Mouse (Mus musculus) left cerebral cortex, adult 2 months (tissue): ENCODE measurements at regions not wholly inside any gene's neighbourhood (a gene's known extent, or its start where the extent isn't known, plus 50 kb on each side); places are given as distances from the start of the nearest gene placed in this dataset.

Experiments
- DNase-seq, 2 experiments: peaks; one replicate each; pipeline ENCODE4 v3.0.0; 2021 to 2022; ENCODE audit warnings: low spot score in 2 of 2, mixed read lengths in 1 of 2; ENCODE audit errors: extremely low spot score in 1 of 2
- H3K27ac ChIP-seq: fragments of 200-600 bp; 2 replicates; pipeline ENCODE4 v1.8.1; 2022
- H3K4me3 ChIP-seq: fragments of 200-600 bp; 2 replicates; pipeline ENCODE4 v1.8.1; 2022
- CTCF ChIP-seq: fragments of 200-600 bp; IDR thresholded peaks from 2 replicates; pipeline ENCODE4 v1.8.1; 2022; ENCODE audit warnings: antibody characterized with exemption, mild to moderate bottlenecking, moderate library complexity
- intact Hi-C: fragments of 180-260 bp; cut with DNase I; formaldehyde crosslinking; loops from one replicate; pipeline ENCODE4 v1.15.1; 2025

- intact Hi-C loops: no loop called here
These were observed 206.9 kb downstream of the Sox9 start for GRCm38 (mm10) chr11:112988900-112989299.

GRCm38 (mm10) chr11:112989981-112990512 lies 208.0 kb downstream of the Sox9 start:
- H3K27ac ChIP-seq: no peak overlapping the region
- TF ChIP-seq CTCF: no peak
- no peak for DNase-seq
- intact Hi-C loops: no loop called here
- no peak overlapping the region for H3K4me3 ChIP-seq

More at GRCm38 (mm10) chr11:112988900-112989299, 206.9 kb downstream of the Sox9 start:
- Histone ChIP-seq H3K4me3 (no peak overlapping the region), H3K27ac (no peak overlapping the region)
- no peak for DNase-seq
- no peak for TF ChIP-seq CTCF

GRCm38 (mm10) chr11:112990751-112991150 lies 208.7 kb downstream of the Sox9 start:
- DNase-seq: no peak
- no peak overlapping the region for H3K27ac ChIP-seq
- intact Hi-C loops: no loop called here
- H3K4me3 ChIP-seq: no peak overlapping the region
- no peak for TF ChIP-seq CTCF

- Histone ChIP-seq H3K27ac (no peak overlapping the region), H3K4me3 (no peak overlapping the region)
- no peak for DNase-seq
- intact Hi-C loops: no loop called here
- no peak for TF ChIP-seq CTCF
These were observed 209.8 kb downstream of the Sox9 start for GRCm38 (mm10) chr11:112991862-112992261.

- no peak for DNase-seq
- Histone ChIP-seq H3K27ac (no peak overlapping the region), H3K4me3 (no peak overlapping the region)
- intact Hi-C loops: no loop called here
- TF ChIP-seq CTCF: no peak
These were observed 217.0 kb downstream of the Sox9 start for GRCm38 (mm10) chr11:112998777-112999583.

- no peak for TF ChIP-seq CTCF
- intact Hi-C loops: no loop called here
- H3K4me3 ChIP-seq: no peak overlapping the region
- H3K27ac ChIP-seq: no peak overlapping the region
- no peak for DNase-seq
These were observed 219.0 kb downstream of the Sox9 start for GRCm38 (mm10) chr11:113001071-113001470.

- Histone ChIP-seq H3K27ac (no peak overlapping the region), H3K4me3 (no peak overlapping the region)
- DNase-seq: no peak
- intact Hi-C loops: no loop called here
- TF ChIP-seq CTCF: no peak
These were observed 223.9 kb downstream of the Sox9 start for GRCm38 (mm10) chr11:113005895-113006294.

GRCm38 (mm10) chr11:113008521-113008920 lies 226.5 kb downstream of the Sox9 start:
- DNase-seq: no peak
- no peak overlapping the region for H3K4me3 ChIP-seq
- no peak for TF ChIP-seq CTCF
- intact Hi-C loops: no loop called here
- no peak overlapping the region for H3K27ac ChIP-seq

GRCm38 (mm10) chr11:113009376-113009775 lies 227.4 kb downstream of the Sox9 start:
- H3K4me3 ChIP-seq: no peak overlapping the region
- DNase-seq: peak; percentile 39 to 46
- intact Hi-C loops: no loop called here
- TF ChIP-seq CTCF: no peak
- no peak overlapping the region for H3K27ac ChIP-seq

GRCm38 (mm10) chr11:113010906-113011305 lies 228.9 kb downstream of the Sox9 start:
- intact Hi-C loops: no loop called here
- no peak for TF ChIP-seq CTCF
- no peak for DNase-seq
- Histone ChIP-seq H3K27ac (no peak overlapping the region), H3K4me3 (no peak overlapping the region)

GRCm38 (mm10) chr11:113014186-113015010 lies 232.4 kb downstream of the Sox9 start:
- intact Hi-C loops: no loop called here
- no peak for TF ChIP-seq CTCF
- Histone ChIP-seq H3K4me3 (no peak overlapping the region), H3K27ac (no peak overlapping the region)
- no peak for DNase-seq

- Histone ChIP-seq H3K27ac (no peak overlapping the region), H3K4me3 (no peak overlapping the region)
- no peak for TF ChIP-seq CTCF
- no peak for DNase-seq
- intact Hi-C loops: loop anchor here (2.0 kb wide), 1 partner anchor 33 kb away; no protein-coding TSS in a partner anchor
These were observed 233.8 kb downstream of the Sox9 start for GRCm38 (mm10) chr11:113015686-113016304.
